Mouse (Mus musculus): ENCODE results near the gene Olfr374.
A peak's percentile ranks its signal among the peaks of the same experiment; 100 is the strongest.

The Olfr374 gene

DNA sequence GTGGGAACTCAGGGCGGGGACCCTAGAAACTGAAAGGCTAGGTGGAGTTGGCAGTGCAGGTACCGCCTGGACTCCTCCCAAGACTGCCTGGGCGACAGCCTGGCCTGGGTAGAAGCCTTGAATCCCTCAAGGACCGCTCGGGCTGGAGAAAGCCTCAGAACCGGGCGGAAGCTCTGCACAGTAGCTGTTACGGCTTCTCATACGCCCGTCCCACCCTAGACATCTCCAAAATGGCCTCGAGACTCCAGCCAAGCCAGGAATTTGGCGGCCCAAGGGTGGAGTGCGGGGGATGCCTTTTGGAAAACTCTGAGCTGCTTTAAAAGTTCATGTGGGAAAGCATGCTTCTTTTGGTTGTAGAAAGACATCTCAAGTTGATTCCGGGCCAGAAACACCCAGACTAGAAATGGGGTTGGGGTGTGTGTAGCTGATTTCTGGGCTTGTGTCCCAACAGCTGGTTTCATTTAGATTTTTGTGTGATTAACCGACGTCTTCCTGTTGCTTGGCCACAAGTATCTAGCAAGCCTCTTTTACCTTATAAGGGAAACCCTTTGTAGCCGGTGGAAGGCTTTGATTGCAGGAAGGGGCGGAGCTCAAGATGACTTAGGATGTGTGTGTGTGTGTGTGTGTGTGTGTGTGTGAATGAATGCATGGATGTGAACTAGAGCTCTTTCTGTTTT, 29.6 kb downstream of the Olfr374 start:
- DNase-seq: peak in 1 of 2 experiments; percentile 62

DNA sequence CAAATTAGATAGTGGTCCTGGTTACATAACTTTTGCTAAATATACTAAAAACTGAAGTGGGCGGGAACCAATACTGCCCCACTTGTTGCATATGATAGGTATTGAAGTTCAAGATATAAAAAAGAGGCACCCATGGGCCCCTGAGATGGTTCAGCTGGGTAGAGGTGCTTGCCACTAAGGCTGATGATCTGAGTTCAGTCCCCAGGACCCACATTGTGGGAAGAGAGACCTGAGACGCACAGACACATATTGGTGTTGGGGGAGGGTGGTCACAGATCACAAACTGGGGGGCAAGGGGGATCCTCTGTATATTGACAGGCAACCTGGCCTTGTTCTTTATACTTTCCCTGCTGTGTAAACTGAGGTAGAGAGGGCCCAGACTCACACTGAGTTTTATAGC, 30.6 kb downstream of the Olfr374 start:
- no peak for DNase-seq

- DNase-seq: no peak
Measured at GRCm38 (mm10) chr8:72138456-72138855, 31.6 kb downstream of the Olfr374 start.

GRCm38 (mm10) chr8:72143256-72143824, 36.5 kb downstream of the Olfr374 start:
- no peak for DNase-seq

DNA sequence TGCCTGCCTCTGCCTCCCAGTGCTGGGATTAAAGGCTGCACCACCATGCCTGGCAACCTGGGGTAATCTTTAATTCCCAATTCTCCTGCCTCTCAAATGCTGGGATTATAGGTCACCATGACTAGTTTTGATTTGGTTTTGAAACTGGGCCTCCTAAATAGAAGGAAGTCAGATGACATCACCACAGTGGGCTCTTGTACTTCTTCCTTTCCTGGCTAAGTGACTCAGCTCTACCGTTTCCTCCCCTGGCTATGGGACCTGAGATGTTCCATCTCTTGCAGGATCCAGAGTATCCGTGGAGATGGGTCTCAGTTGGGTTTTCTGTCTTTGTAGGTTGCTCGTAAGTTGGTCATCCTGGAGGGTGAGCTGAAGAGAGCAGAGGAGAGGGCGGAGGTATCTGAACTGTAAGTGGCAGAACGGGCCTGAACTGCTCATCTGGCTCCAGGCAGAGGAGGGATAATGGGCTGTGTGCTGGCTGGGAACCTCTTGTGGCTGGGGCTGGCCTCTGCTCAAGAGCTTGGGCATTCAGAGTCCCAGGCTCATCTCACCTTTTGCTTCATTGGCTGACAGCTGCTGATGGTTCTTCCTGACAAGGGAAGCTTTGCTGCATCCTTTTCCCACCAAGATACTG, 37.6 kb downstream of the Olfr374 start:
- no peak for DNase-seq

- no peak for DNase-seq
Measured at GRCm38 (mm10) chr8:72145511-72145910, 38.7 kb downstream of the Olfr374 start.

- no peak for DNase-seq
Measured at GRCm38 (mm10) chr8:72146056-72146455, 39.2 kb downstream of the Olfr374 start.

DNA sequence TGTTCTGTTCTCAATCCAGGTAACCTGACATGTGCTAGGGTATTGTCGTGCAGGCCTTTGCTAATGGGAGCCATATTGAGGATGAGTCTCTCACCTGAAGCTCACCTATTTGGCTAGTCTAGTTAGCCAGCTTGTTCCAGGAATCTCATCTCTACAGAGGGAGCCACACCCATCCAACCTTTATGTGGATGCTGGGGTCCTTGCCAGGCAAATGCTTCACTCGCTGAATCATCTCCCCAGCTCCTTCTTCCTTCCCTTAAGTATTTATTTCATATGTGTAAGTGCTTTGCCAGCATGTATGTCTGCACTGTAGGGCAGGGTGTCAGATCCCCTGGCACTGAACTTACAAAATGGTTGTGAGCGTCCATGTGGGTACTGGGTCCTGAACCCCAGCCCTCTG, 39.7 kb downstream of the Olfr374 start:
- DNase-seq: no peak

DNA sequence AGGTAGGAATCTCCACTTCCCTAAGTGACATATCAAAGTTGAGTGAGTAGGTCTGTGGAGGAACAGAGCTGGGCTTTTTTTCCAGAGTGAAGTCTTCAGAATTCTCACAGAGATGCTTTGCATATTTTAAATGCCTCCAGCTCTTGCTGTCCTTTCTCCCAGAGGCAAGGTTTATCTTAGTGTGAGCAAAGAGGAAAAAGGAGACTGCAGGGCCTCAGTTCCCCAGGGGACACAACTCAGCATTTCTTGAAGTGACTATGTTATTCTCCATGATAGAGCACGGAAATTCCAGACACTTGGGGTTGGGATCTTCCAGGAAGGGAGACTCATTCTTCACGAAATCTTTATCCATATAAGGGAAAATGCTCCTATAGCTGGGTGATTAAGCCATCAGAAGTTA, 40.4 kb downstream of the Olfr374 start:
- no peak for DNase-seq

DNA sequence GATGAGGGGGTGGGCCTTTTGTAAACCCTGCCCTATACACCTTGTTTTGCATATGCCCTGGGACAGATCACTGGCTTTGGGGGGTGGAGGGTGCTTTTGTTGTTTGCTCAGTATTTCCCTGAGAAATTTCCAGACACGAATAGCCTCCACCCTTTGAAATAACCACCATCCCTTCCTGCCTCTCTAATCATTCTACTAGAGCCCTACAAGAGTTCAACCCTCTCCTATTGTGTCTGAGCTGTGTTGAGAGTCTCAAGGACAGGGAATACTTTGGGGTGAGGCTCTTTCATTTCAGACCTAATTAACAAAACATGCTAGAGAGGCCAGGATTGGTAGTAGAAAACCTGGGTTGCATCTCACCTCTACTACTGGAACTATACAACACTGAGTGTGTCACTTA, 42.2 kb downstream of the Olfr374 start:
- no peak for DNase-seq

DNA sequence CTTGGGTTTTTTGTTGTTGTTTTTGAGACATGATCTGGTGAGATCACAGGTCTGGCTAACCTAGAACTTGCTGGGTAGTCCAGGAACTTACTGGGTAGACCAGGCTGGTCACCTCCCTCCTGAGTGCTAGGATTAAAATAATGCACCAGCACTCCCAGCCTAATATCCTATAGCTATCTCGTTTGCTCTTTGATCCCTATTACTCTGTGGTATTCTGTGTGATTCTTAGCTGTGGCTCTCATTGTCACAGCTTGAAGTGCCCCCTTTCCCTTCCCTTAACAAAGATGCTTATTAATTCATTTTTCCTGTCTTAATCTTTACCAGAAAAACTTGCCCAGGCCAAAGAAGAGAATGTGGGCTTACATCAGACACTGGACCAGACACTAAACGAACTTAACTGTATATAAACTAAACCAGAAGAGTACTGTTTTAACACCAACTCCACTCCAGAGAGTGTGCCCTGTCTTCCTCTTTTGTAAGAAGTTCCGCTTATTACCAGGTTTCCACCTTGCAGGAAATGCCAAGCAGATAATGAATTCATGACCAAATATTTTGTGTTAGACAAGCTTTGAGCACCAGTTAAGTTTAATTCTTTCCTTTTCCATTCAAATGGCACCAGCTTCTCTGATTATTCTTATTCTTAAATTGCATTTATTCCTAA, 44.7 kb downstream of the Olfr374 start:
- DNase-seq: no peak

DNA sequence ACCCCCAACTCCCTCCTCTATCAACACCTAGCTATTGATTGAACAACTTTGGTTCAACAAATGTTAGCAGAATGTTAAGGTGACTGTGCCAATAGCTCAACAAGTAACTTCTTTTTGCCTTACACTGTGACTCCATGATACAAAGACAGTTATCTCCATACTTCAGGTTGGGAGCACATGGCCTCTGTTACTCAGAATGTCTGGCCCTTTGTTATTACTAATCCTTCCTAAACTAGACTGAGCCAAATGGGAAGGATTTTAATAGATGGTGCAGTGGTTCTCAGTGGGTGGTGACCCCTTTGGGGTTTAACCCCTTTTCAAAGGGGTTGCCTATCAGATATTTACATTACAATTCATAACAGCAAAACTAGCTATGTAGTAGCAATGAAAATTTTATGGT, 46.5 kb downstream of the Olfr374 start:
- DNase-seq: no peak

GRCm38 (mm10) chr8:72158096-72158495, 51.3 kb downstream of the Olfr374 start:
- no peak for DNase-seq

DNA sequence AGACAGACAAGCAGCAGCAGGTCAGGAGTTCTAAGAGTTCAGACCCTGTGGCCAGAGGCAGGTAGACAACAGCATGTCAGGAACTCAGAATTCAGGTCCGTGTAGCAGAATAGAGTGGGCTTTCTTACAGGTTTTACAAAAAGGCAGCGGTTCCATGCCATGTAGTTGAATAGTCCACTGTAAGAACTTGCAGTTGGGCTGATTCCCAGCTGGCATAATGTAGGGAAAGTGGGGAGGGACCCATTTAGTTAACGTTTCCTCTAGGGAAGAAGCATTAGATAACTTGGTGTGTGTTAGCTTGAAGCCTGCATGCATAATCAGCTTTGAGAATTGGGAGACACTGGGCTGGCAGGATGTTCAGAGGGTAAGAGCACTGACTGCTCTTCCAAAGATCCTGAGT, 51.9 kb downstream of the Olfr374 start:
- no peak for DNase-seq

DNA sequence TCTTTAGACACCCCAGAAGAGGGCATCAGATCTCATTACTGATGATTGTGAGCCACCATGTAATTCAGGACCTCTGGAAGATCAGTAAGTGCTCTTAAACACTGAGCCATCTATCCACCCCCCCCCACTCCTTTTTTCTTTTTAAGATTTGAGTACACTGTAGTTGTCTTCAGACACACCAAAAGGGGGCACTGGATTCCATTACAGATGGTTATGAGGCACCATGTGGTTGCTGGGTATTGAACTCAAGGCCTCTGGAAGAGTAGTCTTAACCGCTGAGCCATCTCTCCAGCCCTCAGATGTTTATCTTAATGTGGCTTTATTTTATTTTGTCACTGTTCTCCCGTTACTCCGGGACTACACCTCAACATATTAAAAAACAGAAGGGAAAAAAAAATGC, 53.2 kb downstream of the Olfr374 start:
- no peak for DNase-seq

GRCm38 (mm10) chr8:72160707-72161697, 54.2 kb downstream of the Olfr374 start, which contains the start of gene Rab8a:
TSS of gene Rab8a (plus strand) at chr8:72161200.
- DNase-seq: peak; percentile 100

DNA sequence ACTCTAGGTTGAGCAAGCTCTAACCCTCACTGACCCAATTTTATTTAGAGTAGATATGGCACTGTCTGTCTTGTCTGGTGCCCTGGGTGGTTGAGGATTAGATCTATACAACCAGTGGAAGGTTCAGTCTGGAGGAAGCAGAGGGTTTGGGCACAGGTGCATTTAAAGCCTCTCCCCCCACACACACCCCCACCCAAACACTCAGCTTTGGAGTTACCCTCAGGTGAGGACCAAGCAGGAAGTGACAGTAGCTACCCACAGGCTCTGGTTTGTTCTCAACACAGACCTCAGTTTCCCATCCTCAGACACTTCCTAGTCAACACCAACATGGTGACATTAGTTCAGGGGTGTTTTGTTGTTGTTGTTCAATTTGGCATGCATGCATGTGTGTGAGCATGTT, 56.0 kb downstream of the Olfr374 start:
- no peak for DNase-seq
